Mouse (Mus musculus): ENCODE measurements around the gene Sephs1.
A peak's percentile ranks its signal among the peaks of the same experiment; 100 is the strongest.

DNA sequence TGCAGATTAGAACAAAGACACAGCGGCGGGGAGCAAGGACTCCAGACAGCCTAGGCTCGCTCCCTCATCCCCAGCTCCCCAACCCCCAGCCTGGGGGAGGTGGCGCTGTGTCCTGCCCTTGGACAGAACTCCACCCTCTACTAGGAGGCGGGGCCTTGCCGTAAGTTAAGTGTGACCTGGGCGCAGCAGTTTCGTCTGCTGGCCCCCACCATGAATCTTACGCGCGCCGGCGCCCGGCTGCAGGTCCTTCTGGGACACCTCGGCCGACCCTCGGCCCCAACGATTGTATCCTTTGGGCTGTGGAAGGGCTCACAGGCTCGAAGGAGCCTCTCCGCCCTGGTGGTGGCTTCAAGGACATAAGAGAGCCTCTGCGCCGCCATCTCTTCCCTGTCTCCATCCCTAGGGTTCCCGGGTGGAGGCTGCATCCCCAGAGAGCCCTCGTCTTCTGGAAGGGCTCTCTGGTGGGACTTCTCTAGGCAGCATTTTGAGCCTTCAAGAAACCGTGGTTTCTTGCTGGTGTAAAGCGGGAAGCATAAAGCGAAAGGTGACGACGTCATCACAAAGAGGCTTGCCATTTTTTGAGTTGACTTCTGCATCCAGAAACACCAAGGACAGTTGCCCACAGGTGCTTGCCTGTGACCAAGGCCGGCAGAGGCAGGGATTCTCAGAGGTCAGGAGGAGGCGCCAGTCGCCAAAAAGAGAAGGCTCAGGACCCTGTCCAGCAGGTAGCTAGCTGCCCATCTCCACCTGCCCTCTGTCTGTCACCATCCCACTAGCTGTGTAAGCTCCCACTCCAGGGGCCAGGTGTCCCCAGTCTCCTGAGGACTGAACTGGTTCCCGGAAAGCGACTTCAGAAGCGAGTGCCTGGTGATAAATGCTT, 37.7 kb downstream of the Sephs1 start, which contains the start of gene Phyh:
- peak; percentile 62 for TF ChIP-seq CTCF (IDR thresholded peaks at IDR 0.05)
- TF ChIP-seq EP300 (IDR thresholded peaks at IDR 0.05), result peak; percentile 27; the same call in 1 of the 2 replicates
